Mouse (Mus musculus) lung, embryonic 14.5 days (tissue): Measurements from ENCODE around the gene Zcchc18. TPM values are rescaled to one million over a fixed set of nuclear protein-coding genes. Genes with fewer than 3 reads are reported as not detected.
"Not testable (repeated sequence)": the region's sequence is repeated elsewhere in the genome, so short reads cannot be mapped to it uniquely, and the experiment has no call there.

ENCODE experiments used
- ATAC-seq: fragments of 200-750 bp; cut with Nextera tagmentation; 2 replicates; pipeline ENCODE4 v1.8.0; 2017; ENCODE audit warnings: mild to moderate bottlenecking, moderate TSS enrichment, moderate library complexity; ENCODE audit not compliant: insufficient read depth
- DNase-seq: peaks from one replicate; pipeline ENCODE4 v3.0.0-alpha.2; 2015
- H3K27ac ChIP-seq: fragments of 300-500 bp; sonication (generic); 2 replicates; pipeline ENCODE4 v1.5.1; 2014; ENCODE audit warnings: low read depth, mild to moderate bottlenecking, moderate library complexity
- H3K27me3 ChIP-seq: fragments of 300-500 bp; sonication (generic); 2 replicates; pipeline ENCODE4 v1.6.1; 2014; ENCODE audit warnings: low read length, control low read depth; ENCODE audit not compliant: insufficient read depth
- H3K36me3 ChIP-seq: fragments of 300-500 bp; sonication (generic); 2 replicates; pipeline ENCODE4 v1.6.1; 2014; ENCODE audit warnings: control low read depth; ENCODE audit not compliant: insufficient read depth
- H3K4me1 ChIP-seq: fragments of 300-500 bp; sonication (generic); 2 replicates; pipeline ENCODE4 v1.6.1; 2014; ENCODE audit warnings: antibody characterized with exemption, control low read depth; ENCODE audit not compliant: insufficient read depth
- H3K4me2 ChIP-seq: fragments of 300-500 bp; sonication (generic); 2 replicates; pipeline ENCODE4 v1.6.1; 2014; ENCODE audit warnings: mild to moderate bottlenecking
- H3K4me3 ChIP-seq: fragments of 300-500 bp; sonication (generic); 2 replicates; pipeline ENCODE4 v1.5.1; 2014; ENCODE audit warnings: low read depth, low read length
- H3K9ac ChIP-seq: fragments of 300-500 bp; sonication (generic); 2 replicates; pipeline ENCODE4 v1.6.1; 2014
- H3K9me3 ChIP-seq: fragments of 300-500 bp; sonication (generic); 2 replicates; pipeline ENCODE4 v1.6.1; 2016; ENCODE audit warnings: low read depth, low read length, control low read depth
- CTCF ChIP-seq: IDR thresholded peaks from 2 replicates; pipeline ENCODE4 v1.5.1; 2016; ENCODE audit warnings: antibody characterized with exemption, low read depth
- WGBS: fragments of 180-500 bp; shearing (Covaris S2); extraction: QIAGEN DNeasy Blood & Tissue Kit; methylation state at CpG from one replicate; pipeline ENCODE4 v1.1.7; 2014; 5-methylcytosine and 5-hydroxymethylcytosine counted together
- polyA plus RNA-seq: library from polyadenylated mRNA; unstranded; fragments of >200 nt; fragmentation: Nextera tagmentation; extraction: Ambion mirVana; gene quantifications from 2 replicates; pipeline ENCODE4 v1.2.1, GENCODE M21; 2014

Zcchc18 gene
- polyA plus RNA-seq: 13.4 and 15.6 TPM in 2 replicates

GRCm38 (mm10) chrX:136992978-136993547 is at the start of gene Zcchc18:
Zcchc18 (plus strand) TSS chrX:136993155.
- 0 out of 2 replicates have a peak, but pooled peaks cover 10% of the 10 kb centered on the region for H3K27me3 ChIP-seq
- H3K4me1 ChIP-seq: no peaks in the 10 kb centered on the region
- no peak within 1 kb of the TSS for H3K27ac ChIP-seq
- no peaks in the 10 kb centered on the region for H3K9me3 ChIP-seq
- peak within 1 kb of the TSS; percentile 32 for H3K4me3 ChIP-seq
- WGBS: 10% methylated on average over 26 of the region's 26 CpGs
- no peak for TF ChIP-seq CTCF
- peak; percentile 97 for ATAC-seq
- H3K4me2 ChIP-seq: peak within 1 kb of the TSS; percentile 62
- peak; percentile 74 for DNase-seq
- no peak within 1 kb of the TSS for H3K9ac ChIP-seq
- no peaks in the 10 kb centered on the region for H3K36me3 ChIP-seq

GRCm38 (mm10) chrX:136957583-136958279 is 35.2 kb upstream of the Zcchc18 start:
- ATAC-seq: peak; percentile 100
- peak overlapping the region; percentile 22; the same call in 1 of the 2 replicates for H3K4me3 ChIP-seq
- peak; percentile 65 for DNase-seq
- H3K9ac ChIP-seq, H3K4me1 ChIP-seq, H3K27ac ChIP-seq, H3K36me3 ChIP-seq, H3K27me3 ChIP-seq, H3K9me3 ChIP-seq: not testable (repeated sequence)
- 16% methylated on average over 13 of the region's 13 CpGs for WGBS
- H3K4me2 ChIP-seq: peak overlapping the region; percentile 49

- H3K27ac ChIP-seq, H3K9ac ChIP-seq, H3K4me1 ChIP-seq, H3K27me3 ChIP-seq, H3K9me3 ChIP-seq, H3K36me3 ChIP-seq: not testable (repeated sequence)
- Histone ChIP-seq H3K4me2 (peak overlapping the region; percentile 49), H3K4me3 (peak overlapping the region; percentile 22; the same call in 1 of the 2 replicates)
- ATAC-seq: peak; percentile 22; the same call in 1 of the 2 replicates
- 54% methylated on average over 5 of the region's 5 CpGs for WGBS
- peak; percentile 1 for DNase-seq
Observed at GRCm38 (mm10) chrX:136958300-136958699, 34.7 kb upstream of the Zcchc18 start.

GRCm38 (mm10) chrX:136959688-136960087 is 33.3 kb upstream of the Zcchc18 start:
- no peaks in the 10 kb centered on the region for H3K4me1 ChIP-seq
- peak; percentile 15 for DNase-seq
- 20% methylated on average over 2 of the region's 2 CpGs for WGBS

GRCm38 (mm10) chrX:136975397-136975796 is 17.6 kb upstream of the Zcchc18 start, which contains the start of gene Tmsb15b2:
Tmsb15b2 (minus strand) TSS chrX:136975497.
- not testable (repeated sequence) for H3K27me3 ChIP-seq, ATAC-seq, H3K9ac ChIP-seq, H3K9me3 ChIP-seq, H3K4me1 ChIP-seq, H3K36me3 ChIP-seq, DNase-seq, H3K27ac ChIP-seq
- 88% methylated on average over 6 of the region's 6 CpGs for WGBS
- H3K4me3 ChIP-seq: peak within 1 kb of the TSS; percentile 37
- peak within 1 kb of the TSS; percentile 60 for H3K4me2 ChIP-seq

More at GRCm38 (mm10) chrX:136959688-136960087, 33.3 kb upstream of the Zcchc18 start:
- no peaks in the 10 kb centered on the region for H3K27me3 ChIP-seq
- no peak overlapping the region for H3K27ac ChIP-seq
- H3K4me3 ChIP-seq: no peak overlapping the region
- no peak overlapping the region for H3K4me2 ChIP-seq
- H3K9me3 ChIP-seq: no peaks in the 10 kb centered on the region
- no peak overlapping the region for H3K9ac ChIP-seq
- no peak for ATAC-seq
- no peaks in the 10 kb centered on the region for H3K36me3 ChIP-seq
- peak; percentile 49 for TF ChIP-seq CTCF

GRCm38 (mm10) chrX:136976424-136977084 is 16.4 kb upstream of the Zcchc18 start, which contains the start of the genes Tmsb15l and Tmsb15b1:
Tmsb15l (minus strand) TSS chrX:136976869.
Tmsb15b1 (minus strand) TSS chrX:136976874.
- no peak for TF ChIP-seq CTCF
- Histone ChIP-seq H3K9ac (peak within 1 kb of the TSS; percentile 29; the same call in 1 of the 2 replicates), H3K9me3 (no peaks in the 10 kb centered on the region), H3K4me2 (peak within 1 kb of the TSS; percentile 60), H3K27ac (no peak within 1 kb of the TSS), H3K27me3 (no peaks in the 10 kb centered on the region), H3K4me3 (peak within 1 kb of the TSS; percentile 37), H3K36me3 (no peaks in the 10 kb centered on the region), H3K4me1 (no peaks in the 10 kb centered on the region)
- ATAC-seq: peak; percentile 100
- DNase-seq: peak; percentile 77
- WGBS: 21% methylated on average over 15 of the region's 15 CpGs

GRCm38 (mm10) chrX:136978616-136979015 is 14.3 kb upstream of the Zcchc18 start:
- ATAC-seq: no peak
- Histone ChIP-seq H3K4me2 (no peak overlapping the region), H3K4me3 (no peak overlapping the region), H3K9ac (no peak overlapping the region), H3K9me3 (no peaks in the 10 kb centered on the region), H3K4me1 (no peaks in the 10 kb centered on the region), H3K36me3 (no peaks in the 10 kb centered on the region), H3K27me3 (no peaks in the 10 kb centered on the region), H3K27ac (no peak overlapping the region)
- peak; percentile 14 for DNase-seq
- peak; percentile 53 for TF ChIP-seq CTCF
